Mouse (Mus musculus) brown adipose tissue, adult 24 weeks (tissue): ENCODE results near the gene Tox2. TPM values are rescaled to one million over a fixed set of nuclear protein-coding genes. Genes with fewer than 3 reads are reported as not detected.

ENCODE experiments used
- H3K27ac ChIP-seq: fragments of 200-500 bp; replicated peaks from 2 replicates; pipeline ENCODE4 v1.5.1; 2012; ENCODE audit warnings: low read depth, mild to moderate bottlenecking, low read length
- H3K4me1 ChIP-seq: fragments of 200-500 bp; 2 replicates; pipeline ENCODE4 v1.6.1; 2012; ENCODE audit warnings: low read length, mixed read lengths; ENCODE audit not compliant: control insufficient read depth, insufficient read depth, insufficient read length
- H3K4me3 ChIP-seq: fragments of 200-500 bp; 2 replicates; pipeline ENCODE4 v1.5.1; 2012; ENCODE audit warnings: low read depth, mild to moderate bottlenecking, low read length, moderate library complexity; ENCODE audit not compliant: insufficient read depth
- polyA plus RNA-seq: library from polyadenylated mRNA; stranded (reverse); fragments of >200 nt; gene quantifications from 2 replicates; pipeline ENCODE4 v1.2.4, GENCODE M21; 2012; ENCODE audit not compliant: missing spikeins, insufficient read depth, insufficient read length

Gene Tox2
- polyA plus RNA-seq, 1 experiment, result 0.48 TPM

- H3K4me3 ChIP-seq, result no peak overlapping the region
- H3K27ac ChIP-seq, result no peak overlapping the region
- H3K4me1 ChIP-seq, result no peaks in the 10 kb centered on the region
Observed at GRCm38 (mm10) chr2:163349411-163349810, 146.5 kb downstream of the Tox2 start.

GRCm38 (mm10) chr2:163350443-163350842, 147.5 kb downstream of the Tox2 start:
- Histone ChIP-seq H3K4me1 (no peaks in the 10 kb centered on the region), H3K4me3 (no peak overlapping the region), H3K27ac (no peak overlapping the region)

- H3K4me1 ChIP-seq, result no peaks in the 10 kb centered on the region
- H3K27ac ChIP-seq, result no peak overlapping the region
- no peak overlapping the region for H3K4me3 ChIP-seq
Observed at GRCm38 (mm10) chr2:163353731-163354130, 150.8 kb downstream of the Tox2 start.

- no peak overlapping the region for H3K4me3 ChIP-seq
- H3K27ac ChIP-seq, result no peak overlapping the region
- H3K4me1 ChIP-seq, result no peaks in the 10 kb centered on the region
Observed at GRCm38 (mm10) chr2:163355666-163356065, 152.7 kb downstream of the Tox2 start.

- no peak overlapping the region for H3K4me3 ChIP-seq
- H3K4me1 ChIP-seq, result no peaks in the 10 kb centered on the region
- no peak overlapping the region for H3K27ac ChIP-seq
Observed at GRCm38 (mm10) chr2:163356113-163356840, 153.4 kb downstream of the Tox2 start.

- no peak overlapping the region for H3K27ac ChIP-seq
- H3K4me3 ChIP-seq, result no peak overlapping the region
- H3K4me1 ChIP-seq, result no peaks in the 10 kb centered on the region
Observed at GRCm38 (mm10) chr2:163358662-163359061, 155.7 kb downstream of the Tox2 start.

- no peak overlapping the region for H3K4me3 ChIP-seq
- H3K4me1 ChIP-seq, result no peaks in the 10 kb centered on the region
- H3K27ac ChIP-seq, result no peak overlapping the region
Observed at GRCm38 (mm10) chr2:163359253-163359652, 156.3 kb downstream of the Tox2 start.

GRCm38 (mm10) chr2:163360858-163361623, 158.1 kb downstream of the Tox2 start:
- no peak overlapping the region for H3K27ac ChIP-seq
- no peak overlapping the region for H3K4me3 ChIP-seq
- no peaks in the 10 kb centered on the region for H3K4me1 ChIP-seq

GRCm38 (mm10) chr2:163362940-163363921, 160.3 kb downstream of the Tox2 start:
- Histone ChIP-seq H3K4me3 (no peak overlapping the region), H3K4me1 (no peaks in the 10 kb centered on the region), H3K27ac (no peak overlapping the region)

GRCm38 (mm10) chr2:163364785-163365541, 162.0 kb downstream of the Tox2 start:
- Histone ChIP-seq H3K4me3 (no peak overlapping the region), H3K27ac (no peak overlapping the region), H3K4me1 (no peaks in the 10 kb centered on the region)

- Histone ChIP-seq H3K4me3 (no peak overlapping the region), H3K4me1 (peaks cover 3% of the 10 kb centered on the region), H3K27ac (peak overlapping the region; percentile 82)
Observed at GRCm38 (mm10) chr2:163370175-163370574, 167.2 kb downstream of the Tox2 start.

- Histone ChIP-seq H3K4me3 (no peak overlapping the region), H3K27ac (no peak overlapping the region), H3K4me1 (peaks cover 3% of the 10 kb centered on the region)
Observed at GRCm38 (mm10) chr2:163372627-163373026, 169.7 kb downstream of the Tox2 start.
